Comparison of ENCODE assay signal across 1 mouse cellular context in genomic region chr9:35569571-35570534, GRCm38 (mm10).
TF ChIP-seq lines count a peak whose summit lies in the region.

TSS of gene Pate2 (plus strand) at chr9:35570284.
TSS of gene Hyls1 (minus strand) at chr9:35570398.

TF ChIP-seq in MEL, 35 proteins besides CTCF, POLR2A, EP300 and RAD21 (continued from another document):
- peak; percentile 75 for TF ChIP-seq NELFE (IDR thresholded peaks at IDR 0.05; ENCODE audit: low read depth, low read length)
- peak; percentile 54; the same call in 1 of the 2 replicates for TF ChIP-seq HCFC1 (IDR thresholded peaks at IDR 0.05; ENCODE audit: low read depth, low read length)
- no peak for TF ChIP-seq MAFK (IDR thresholded peaks at IDR 0.05; ENCODE audit: borderline replicate concordance, low read depth, low read length)
- TF ChIP-seq MYC (IDR thresholded peaks at IDR 0.05; ENCODE audit: low read depth, low read length): peak; percentile 59; the same call in 1 of the 2 replicates
- TF ChIP-seq TCF12 (IDR thresholded peaks at IDR 0.05; ENCODE audit: low read depth, low read length): peak; percentile 35
- no peak for TF ChIP-seq E2F4 (IDR thresholded peaks at IDR 0.05; ENCODE audit: borderline replicate concordance, low read depth, low read length)
- TF ChIP-seq ELF1 (IDR thresholded peaks at IDR 0.05; ENCODE audit: low read depth, low read length): peak; percentile 91
- TF ChIP-seq CHD2 (IDR thresholded peaks at IDR 0.05; ENCODE audit: low read length): no peak
- TF ChIP-seq SIN3A (IDR thresholded peaks at IDR 0.05; ENCODE audit: low read length): peak; percentile 77
- peak; percentile 75; the same call in 1 of the 2 replicates for TF ChIP-seq TBP (IDR thresholded peaks at IDR 0.05; ENCODE audit: low read depth, low read length)
- TF ChIP-seq MEF2A (IDR thresholded peaks at IDR 0.05; ENCODE audit: extremely low read depth, insufficient replicate concordance, low read depth, low read length, poor library complexity, severe bottlenecking): no peak
- no peak for TF ChIP-seq CHD1 (IDR thresholded peaks at IDR 0.05; ENCODE audit: low read depth, low read length)
- peak; percentile 70; the same call in 1 of the 2 replicates for TF ChIP-seq MAZ (IDR thresholded peaks at IDR 0.05; ENCODE audit: low read depth, low read length)
